Mouse (Mus musculus): ENCODE results near the gene Taar7a. TPM values are rescaled to one million over a fixed set of nuclear protein-coding genes. Genes with fewer than 3 reads are reported as not detected.

Taar7a gene
- polyA plus RNA-seq, 1 experiment from 2014 or later: not detected

Other genes with a start within 250 kb of the Taar7a start
- gene Rps12, start 206.2 kb downstream of the Taar7a start, polyA plus RNA-seq (2015; fragmentation: Nextera tagmentation; extraction: Ambion mirVana): 111 and 141 TPM in 2 replicates
- gene Slc18b1, start 196.5 kb downstream of the Taar7a start, polyA plus RNA-seq (2015; fragmentation: Nextera tagmentation; extraction: Ambion mirVana): 19.4 and 21.2 TPM in 2 replicates
- gene Vnn3, start 142.0 kb downstream of the Taar7a start, polyA plus RNA-seq (2015; fragmentation: Nextera tagmentation; extraction: Ambion mirVana): not detected in 2 replicates
- 0.12 TPM in 1 of 2 replicates, not detected in the other for gene Vnn1, start 98.8 kb downstream of the Taar7a start, polyA plus RNA-seq (2015; fragmentation: Nextera tagmentation; extraction: Ambion mirVana)
- gene Taar1, start 73.1 kb downstream of the Taar7a start, polyA plus RNA-seq (2015; fragmentation: Nextera tagmentation; extraction: Ambion mirVana): not detected in 2 replicates
- 0.20 TPM in 1 of 2 replicates, not detected in the other for gene Taar2, start 54.9 kb downstream of the Taar7a start, polyA plus RNA-seq (2015; fragmentation: Nextera tagmentation; extraction: Ambion mirVana)
- not detected in 2 replicates for gene Taar3, start 43.9 kb downstream of the Taar7a start, polyA plus RNA-seq (2015; fragmentation: Nextera tagmentation; extraction: Ambion mirVana)
- gene Taar4, start 33.0 kb downstream of the Taar7a start, polyA plus RNA-seq (2015; fragmentation: Nextera tagmentation; extraction: Ambion mirVana): not detected in 2 replicates
- not detected in 2 replicates for gene Taar5, start 22.8 kb downstream of the Taar7a start, polyA plus RNA-seq (2015; fragmentation: Nextera tagmentation; extraction: Ambion mirVana)
- gene Taar6, start 7.8 kb downstream of the Taar7a start, polyA plus RNA-seq (2015; fragmentation: Nextera tagmentation; extraction: Ambion mirVana): not detected in 2 replicates
- not detected in 2 replicates for gene Taar7b, start 6.5 kb upstream of the Taar7a start, polyA plus RNA-seq (2015; fragmentation: Nextera tagmentation; extraction: Ambion mirVana)
- not detected in 2 replicates for gene Taar7d, start 33.7 kb upstream of the Taar7a start, polyA plus RNA-seq (2015; fragmentation: Nextera tagmentation; extraction: Ambion mirVana)
- gene Taar7e, start 44.1 kb upstream of the Taar7a start, polyA plus RNA-seq (2015; fragmentation: Nextera tagmentation; extraction: Ambion mirVana): not detected in 2 replicates
- not detected in 2 replicates for gene Taar7f, start 56.0 kb upstream of the Taar7a start, polyA plus RNA-seq (2015; fragmentation: Nextera tagmentation; extraction: Ambion mirVana)
- gene Taar8a, start 83.0 kb upstream of the Taar7a start, polyA plus RNA-seq (2015; fragmentation: Nextera tagmentation; extraction: Ambion mirVana): not detected in 2 replicates
- gene Taar8b, start 98.8 kb upstream of the Taar7a start, polyA plus RNA-seq (2015; fragmentation: Nextera tagmentation; extraction: Ambion mirVana): not detected in 2 replicates
- not detected in 2 replicates for gene Taar8c, start 108.4 kb upstream of the Taar7a start, polyA plus RNA-seq (2015; fragmentation: Nextera tagmentation; extraction: Ambion mirVana)
- gene Taar9, start 116.1 kb upstream of the Taar7a start, polyA plus RNA-seq (2015; fragmentation: Nextera tagmentation; extraction: Ambion mirVana): not detected in 2 replicates
- gene Stx7, start 155.8 kb upstream of the Taar7a start, polyA plus RNA-seq (2015; fragmentation: Nextera tagmentation; extraction: Ambion mirVana): 255 and 271 TPM in 2 replicates
- 15.9 and 17.8 TPM in 2 replicates for gene Moxd1, start 230.0 kb upstream of the Taar7a start, polyA plus RNA-seq (2015; fragmentation: Nextera tagmentation; extraction: Ambion mirVana)

Measured in neural tube, embryonic 13.5 days (tissue).